Mouse (Mus musculus) testis, adult 2 months (tissue): ENCODE data around the gene Zc3h18.

Experiments used
- CTCF ChIP-seq: fragments of 200-500 bp; IDR thresholded peaks from 2 replicates; pipeline ENCODE4 v1.5.1; 2012; ENCODE audit warnings: low read depth, mild to moderate bottlenecking, inconsistent platforms, low read length, moderate library complexity; ENCODE audit not compliant: control insufficient read depth, insufficient read depth, insufficient replicate concordance
- POLR2A ChIP-seq: fragments of 200-500 bp; IDR thresholded peaks from 2 replicates; pipeline ENCODE4 v1.6.1; 2012; ENCODE audit warnings: low read depth, mild to moderate bottlenecking, inconsistent platforms, low read length, moderate library complexity; ENCODE audit not compliant: control insufficient read depth

DNA sequence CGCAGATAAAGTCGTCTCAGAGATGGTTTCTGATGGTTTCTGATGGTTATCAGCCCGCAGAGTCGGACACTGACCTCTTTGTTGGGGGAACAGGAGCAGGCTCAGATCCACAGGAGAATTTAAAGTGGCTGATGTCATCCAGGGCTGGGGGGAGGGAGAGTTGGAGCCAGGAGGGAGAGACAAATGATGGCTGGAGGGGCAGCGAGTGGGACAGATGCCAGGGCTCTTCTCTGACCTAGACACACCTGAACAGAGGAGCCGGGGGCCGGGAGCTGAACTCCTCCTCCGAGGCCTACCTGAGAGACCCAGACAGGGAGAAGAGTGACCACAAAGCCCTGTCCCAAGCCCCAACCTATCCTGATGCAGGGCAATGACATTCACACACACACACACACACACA lies 47.3 kb upstream of the Zc3h18 start:
- TF ChIP-seq POLR2A (no peak), CTCF (no peak)
